Mouse (Mus musculus) liver, embryonic 12.5 days (tissue): ENCODE measurements around the gene Ptms. TPM values are rescaled to one million over a fixed set of nuclear protein-coding genes. Genes with fewer than 3 reads are reported as not detected.

Experiments
- ATAC-seq: fragments of 200-750 bp; cut with Nextera tagmentation; 2 replicates; pipeline ENCODE4 v1.8.0; 2017; ENCODE audit warnings: moderate number of reproducible peaks, mild to moderate bottlenecking, moderate library complexity
- H3K27ac ChIP-seq: fragments of 300-500 bp; sonication (generic); 2 replicates; pipeline ENCODE4 v1.5.1; 2016; ENCODE audit warnings: mild to moderate bottlenecking
- H3K27me3 ChIP-seq: fragments of 300-500 bp; sonication (generic); replicated peaks from 2 replicates; pipeline ENCODE4 v1.6.1; 2016; ENCODE audit warnings: mild to moderate bottlenecking, moderate library complexity
- H3K36me3 ChIP-seq: fragments of 300-500 bp; sonication (generic); 2 replicates; pipeline ENCODE4 v1.6.1; 2016; ENCODE audit warnings: mild to moderate bottlenecking, moderate library complexity
- H3K4me1 ChIP-seq: fragments of 300-500 bp; sonication (generic); 2 replicates; pipeline ENCODE4 v1.6.1; 2016
- H3K4me2 ChIP-seq: fragments of 300-500 bp; sonication (generic); 2 replicates; pipeline ENCODE4 v1.6.1; 2016; ENCODE audit warnings: mild to moderate bottlenecking, moderate library complexity
- H3K4me3 ChIP-seq: fragments of 300-500 bp; sonication (generic); 2 replicates; pipeline ENCODE4 v1.5.1; 2016; ENCODE audit warnings: mild to moderate bottlenecking, moderate library complexity
- H3K9ac ChIP-seq: fragments of 300-500 bp; sonication (generic); 2 replicates; pipeline ENCODE4 v1.6.1; 2016; ENCODE audit warnings: mild to moderate bottlenecking, moderate library complexity
- H3K9me3 ChIP-seq: fragments of 300-500 bp; sonication (generic); replicated peaks from 2 replicates; pipeline ENCODE4 v1.6.1; 2016; ENCODE audit warnings: mild to moderate bottlenecking, moderate library complexity
- WGBS: fragments of 180-500 bp; shearing (Covaris S2); methylation state at CpG from one replicate; pipeline ENCODE4 v1.1.7; 2016; ENCODE audit not compliant: insufficient replicate concordance; 5-methylcytosine and 5-hydroxymethylcytosine counted together
- polyA plus RNA-seq: library from polyadenylated mRNA; unstranded; fragments of >200 nt; fragmentation: Nextera tagmentation; extraction: Ambion mirVana; gene quantifications from 2 replicates; pipeline ENCODE4 v1.2.1, GENCODE M21; 2016

Gene Ptms
- polyA plus RNA-seq, 1 experiment from 2014 or later, result 66.7 TPM

- Histone ChIP-seq H3K36me3 (no peaks in the 10 kb centered on the region), H3K4me1 (peaks cover 11% of the 10 kb centered on the region), H3K4me2 (peak overlapping the region; percentile 23), H3K4me3 (no peak overlapping the region), H3K9ac (no peak overlapping the region), H3K9me3 (no peaks in the 10 kb centered on the region), H3K27ac (peak overlapping the region; percentile 28; the same call in 1 of the 2 replicates), H3K27me3 (peaks cover 21% of the 10 kb centered on the region)
- ATAC-seq, result no peak
- WGBS, result 42% methylated on average over 12 of the region's 12 CpGs
These were observed 5.4 kb upstream of the Ptms start for GRCm38 (mm10) chr6:124925173-124925793.

DNA sequence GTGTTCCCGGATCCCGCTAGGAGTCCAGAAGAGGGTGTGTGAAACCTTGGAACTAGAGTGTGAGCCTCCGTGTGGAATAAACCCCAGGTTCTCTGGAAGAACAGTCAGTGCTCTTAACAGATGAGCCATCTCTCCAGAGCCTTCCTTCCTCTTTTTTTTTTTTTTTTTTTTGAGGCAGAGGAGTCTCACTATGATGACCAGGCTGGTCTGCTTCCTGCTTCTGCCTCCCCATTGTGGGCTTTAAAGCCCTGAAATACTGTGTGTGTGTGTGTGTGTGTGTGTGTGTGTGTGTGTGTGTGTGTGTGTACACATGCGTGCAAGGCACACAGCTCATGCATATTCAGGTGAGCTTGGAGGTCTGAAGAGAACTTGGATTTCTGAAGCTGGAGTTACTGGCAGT is 1.6 kb upstream of the Ptms start:
- no peak overlapping the region for H3K27ac ChIP-seq
- 40% methylated on average over 4 of the region's 4 CpGs for WGBS
- ATAC-seq, result no peak
- H3K36me3 ChIP-seq, result no peaks in the 10 kb centered on the region
- H3K4me2 ChIP-seq, result no peak overlapping the region
- H3K27me3 ChIP-seq, result peaks cover 58% of the 10 kb centered on the region
- no peak overlapping the region for H3K4me3 ChIP-seq
- H3K9ac ChIP-seq, result no peak overlapping the region
- no peaks in the 10 kb centered on the region for H3K9me3 ChIP-seq
- peaks cover 34% of the 10 kb centered on the region for H3K4me1 ChIP-seq

- WGBS, result 34% methylated on average over 9 of the region's 9 CpGs
- peak overlapping the region; percentile 66; the same call in 1 of the 2 replicates for H3K27ac ChIP-seq
- H3K9ac ChIP-seq, result no peak overlapping the region
- ATAC-seq, result no peak
- H3K4me2 ChIP-seq, result peak overlapping the region; percentile 98
- H3K36me3 ChIP-seq, result no peaks in the 10 kb centered on the region
- H3K9me3 ChIP-seq, result no peaks in the 10 kb centered on the region
- H3K27me3 ChIP-seq, result peaks cover 69% of the 10 kb centered on the region
- no peak overlapping the region for H3K4me3 ChIP-seq
- peaks cover 41% of the 10 kb centered on the region for H3K4me1 ChIP-seq
These were observed 599 bp upstream of the Ptms start for GRCm38 (mm10) chr6:124920318-124921085.

GRCm38 (mm10) chr6:124918890-124919627 is 844 bp downstream of the Ptms start:
- Histone ChIP-seq H3K27me3 (peaks cover 83% of the 10 kb centered on the region), H3K4me3 (no peak overlapping the region)

DNA sequence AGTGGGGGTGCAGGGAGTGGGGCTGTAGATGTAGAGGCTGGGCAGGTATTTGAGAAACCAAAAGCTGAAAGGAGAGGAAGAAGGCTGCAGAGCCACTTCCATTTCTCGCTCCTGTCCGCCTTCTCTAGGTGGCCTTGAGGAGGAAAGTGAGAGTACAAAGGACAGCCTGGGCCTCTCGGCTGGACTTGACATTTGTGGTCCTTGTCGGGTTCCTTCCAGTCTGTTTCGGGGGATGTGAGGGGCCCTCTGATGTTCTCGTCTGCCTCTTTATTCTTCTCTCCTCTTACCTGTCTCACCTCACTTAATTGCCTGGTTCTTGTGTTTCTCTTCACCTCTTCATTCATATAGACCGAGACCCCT is 1.6 kb downstream of the Ptms start:
- peak overlapping the region; percentile 91 for H3K27ac ChIP-seq
- WGBS, result 11% methylated on average over 7 of the region's 7 CpGs
- H3K27me3 ChIP-seq, result peaks cover 90% of the 10 kb centered on the region
- peak overlapping the region; percentile 84 for H3K9ac ChIP-seq
- H3K9me3 ChIP-seq, result no peaks in the 10 kb centered on the region
- peak overlapping the region; percentile 74 for H3K4me3 ChIP-seq
- H3K4me2 ChIP-seq, result peak overlapping the region; percentile 98
- ATAC-seq, result no peak
- H3K4me1 ChIP-seq, result peaks cover 62% of the 10 kb centered on the region
- peaks cover 9% of the 10 kb centered on the region; the same call in 1 of the 2 replicates for H3K36me3 ChIP-seq

More at GRCm38 (mm10) chr6:124918890-124919627, 844 bp downstream of the Ptms start:
- H3K9ac ChIP-seq, result no peak overlapping the region
- H3K4me2 ChIP-seq, result peak overlapping the region; percentile 98
- H3K9me3 ChIP-seq, result no peaks in the 10 kb centered on the region
- peaks cover 56% of the 10 kb centered on the region for H3K4me1 ChIP-seq
- no peak for ATAC-seq
- 25% methylated on average over 13 of the region's 14 CpGs for WGBS
- peaks cover 7% of the 10 kb centered on the region; the same call in 1 of the 2 replicates for H3K36me3 ChIP-seq
- H3K27ac ChIP-seq, result peak overlapping the region; percentile 4; the same call in 1 of the 2 replicates

DNA sequence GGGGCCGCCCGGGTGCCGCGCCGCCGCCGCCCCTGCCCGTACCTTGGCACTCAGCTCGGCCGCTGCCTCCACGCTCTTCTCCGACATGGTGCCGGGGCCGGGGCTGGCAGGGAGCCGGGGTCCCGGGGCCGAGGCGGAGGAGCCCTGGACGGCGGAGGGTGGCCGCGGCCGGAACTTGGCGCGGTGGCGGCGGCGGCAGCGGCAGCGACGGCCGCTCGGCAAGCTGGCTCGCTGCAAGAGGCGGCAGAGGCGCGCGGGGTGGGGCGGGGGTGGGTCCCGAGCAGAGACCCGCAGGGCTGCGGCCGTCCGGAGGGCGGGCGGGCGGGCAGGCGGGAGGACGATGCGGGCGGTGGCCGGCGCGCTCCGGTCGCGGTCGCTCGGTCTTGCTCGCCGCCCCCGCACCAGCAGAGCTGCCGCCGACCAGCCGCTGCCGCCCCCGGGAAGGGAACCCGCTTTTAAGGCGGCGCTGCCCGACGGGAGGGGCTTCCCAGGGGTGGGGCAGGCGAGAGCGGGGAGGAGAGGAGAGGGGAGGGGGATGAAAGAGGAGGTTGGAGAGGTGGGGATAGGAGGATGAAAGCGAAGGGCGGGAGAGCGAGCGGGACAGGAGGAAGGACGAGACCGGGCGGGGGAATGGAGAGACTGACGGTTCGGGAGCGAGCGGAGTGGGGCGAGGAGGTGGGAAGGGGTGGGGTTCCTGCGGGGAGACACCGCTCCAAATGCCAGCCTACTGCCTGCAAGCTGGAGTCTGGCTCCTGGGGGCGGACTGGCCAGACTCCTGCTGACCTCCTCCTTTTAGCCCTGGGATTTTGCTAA is 2.2 kb downstream of the Ptms start:
- peak; percentile 48 for ATAC-seq
- H3K4me3 ChIP-seq, result peak overlapping the region; percentile 74
- 1% methylated on average over 63 of the region's 89 CpGs for WGBS
- H3K36me3 ChIP-seq, result peaks cover 9% of the 10 kb centered on the region; the same call in 1 of the 2 replicates
- H3K27me3 ChIP-seq, result peaks cover 96% of the 10 kb centered on the region
- peaks cover 66% of the 10 kb centered on the region for H3K4me1 ChIP-seq
- H3K9ac ChIP-seq, result peak overlapping the region; percentile 84
- peak overlapping the region; percentile 91 for H3K27ac ChIP-seq
- peak overlapping the region; percentile 98 for H3K4me2 ChIP-seq
- no peaks in the 10 kb centered on the region for H3K9me3 ChIP-seq

DNA sequence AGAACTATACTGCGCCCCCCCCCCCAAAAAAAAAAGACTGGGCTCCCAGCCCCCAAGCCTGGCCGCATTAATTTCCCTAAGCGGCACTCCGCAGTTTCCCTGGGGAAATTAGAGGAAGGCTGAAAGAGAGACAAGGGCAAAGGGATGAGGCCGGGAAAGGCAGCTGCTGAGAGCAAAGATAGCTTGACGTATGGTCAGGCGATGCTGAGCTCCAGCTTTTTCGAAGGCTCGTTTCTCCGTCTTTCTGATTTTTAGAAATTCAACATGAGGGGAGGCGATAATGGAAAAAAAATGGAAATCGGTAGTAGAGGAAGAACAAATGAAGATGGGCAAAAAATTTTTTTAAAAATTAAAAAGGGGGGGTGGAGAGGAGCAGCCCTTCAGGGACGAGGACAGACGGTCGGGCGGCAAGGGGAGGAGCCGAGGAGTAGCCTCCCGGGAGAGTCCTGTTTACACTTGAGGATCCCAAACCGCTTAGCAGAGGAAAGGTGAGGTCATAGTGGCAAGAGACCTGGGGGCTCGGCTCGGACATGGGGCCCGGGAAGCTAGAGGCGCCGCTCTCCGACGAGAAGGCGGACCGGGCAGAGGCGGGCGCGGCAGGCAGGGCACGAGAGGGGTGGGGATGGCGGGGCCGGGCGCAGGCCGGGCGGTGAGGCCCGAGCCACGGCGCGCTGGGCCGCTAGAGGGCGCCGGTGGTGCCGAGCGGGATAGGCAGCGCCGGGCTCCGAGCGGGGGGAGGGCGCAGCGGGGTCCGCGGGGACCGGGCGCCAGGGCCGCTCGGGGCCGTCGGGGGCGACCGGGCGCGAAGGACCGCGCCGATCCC is 3.0 kb downstream of the Ptms start:
- peak overlapping the region; percentile 74 for H3K4me3 ChIP-seq
- H3K27ac ChIP-seq, result peak overlapping the region; percentile 91
- peaks cover 100% of the 10 kb centered on the region for H3K27me3 ChIP-seq
- peak overlapping the region; percentile 84 for H3K9ac ChIP-seq
- ATAC-seq, result peak; percentile 76
- peak overlapping the region; percentile 98 for H3K4me2 ChIP-seq
- 3% methylated on average over 61 of the region's 67 CpGs for WGBS
- H3K4me1 ChIP-seq, result peaks cover 66% of the 10 kb centered on the region
- no peaks in the 10 kb centered on the region for H3K9me3 ChIP-seq
- H3K36me3 ChIP-seq, result peaks cover 9% of the 10 kb centered on the region; the same call in 1 of the 2 replicates

- Histone ChIP-seq H3K9me3 (no peaks in the 10 kb centered on the region), H3K27ac (peak overlapping the region; percentile 91; the same call in 1 of the 2 replicates), H3K27me3 (peaks cover 99% of the 10 kb centered on the region), H3K36me3 (peaks cover 9% of the 10 kb centered on the region; the same call in 1 of the 2 replicates), H3K4me3 (peak overlapping the region; percentile 74), H3K4me1 (peaks cover 66% of the 10 kb centered on the region), H3K9ac (peak overlapping the region; percentile 84), H3K4me2 (peak overlapping the region; percentile 98)
- 0 out of 2 replicates have a peak, but pooled peaks have one; percentile 2 for ATAC-seq
- 14% methylated on average over 12 of the region's 12 CpGs for WGBS
These were observed 3.8 kb downstream of the Ptms start for GRCm38 (mm10) chr6:124915942-124916694.

GRCm38 (mm10) chr6:124915160-124915941 is 4.6 kb downstream of the Ptms start:
- H3K9me3 ChIP-seq, result no peaks in the 10 kb centered on the region
- H3K9ac ChIP-seq, result 0 out of 2 replicates have a peak overlapping the region, but pooled peaks have one; percentile 10
- 32% methylated on average over 22 of the region's 22 CpGs for WGBS
- peak overlapping the region; percentile 98 for H3K4me2 ChIP-seq
- peaks cover 63% of the 10 kb centered on the region for H3K4me1 ChIP-seq
- H3K36me3 ChIP-seq, result peaks cover 9% of the 10 kb centered on the region; the same call in 1 of the 2 replicates
- H3K4me3 ChIP-seq, result peak overlapping the region; percentile 74; the same call in 1 of the 2 replicates
- ATAC-seq, result no peak
- peaks cover 99% of the 10 kb centered on the region for H3K27me3 ChIP-seq
- no peak overlapping the region for H3K27ac ChIP-seq
